8 mouse cellular contexts compared by ENCODE assay signal in the genomic region with DNA sequence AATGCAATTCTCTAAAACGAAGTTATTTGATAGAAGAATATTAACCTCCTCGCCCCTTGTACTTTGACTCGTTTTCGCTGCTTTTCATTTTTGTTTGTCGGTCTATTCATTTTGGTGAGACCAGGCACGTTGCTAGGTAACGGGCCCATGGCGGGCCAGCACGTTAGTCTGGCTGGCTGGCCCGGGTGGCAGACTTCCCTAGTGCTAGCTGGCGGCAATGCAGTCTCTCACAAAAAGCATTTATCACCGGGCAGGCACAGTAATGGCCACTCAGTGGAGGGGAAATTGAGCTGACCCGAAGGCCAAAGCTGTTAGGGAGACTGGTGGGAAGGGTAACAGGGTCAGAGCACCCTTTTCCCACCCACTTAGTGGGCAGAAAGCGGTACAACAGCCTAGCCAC.
DNase-seq lines count a peak whose midpoint lies in the region; ATAC-seq lines count a peak whose summit lies in the region.

No protein-coding gene starts in this region.

- peak; percentile 86 for ATAC-seq in embryonic facial prominence, embryonic 14.5 days (ENCODE audit: low read depth)
- ATAC-seq in hindbrain, embryonic 13.5 days (ENCODE audit: low FRiP score) = peak; percentile 94

- H3K4me2 ChIP-seq in embryonic facial prominence, embryonic 14.5 days (ENCODE audit: low read depth, low read length) = peak overlapping the region; percentile 39
- peak overlapping the region; percentile 47 for H3K4me2 ChIP-seq in hindbrain, embryonic 13.5 days

- no peaks in the 10 kb centered on the region for H3K9me3 ChIP-seq in embryonic facial prominence, embryonic 14.5 days (ENCODE audit: control insufficient read depth, low read length)
- H3K9me3 ChIP-seq in hindbrain, embryonic 13.5 days = no peaks in the 10 kb centered on the region

- peak; percentile 3 for DNase-seq in lung, postnatal 10 days
- DNase-seq in lung, postnatal 14 days = no peak
- peak; percentile 83 for DNase-seq in embryonic facial prominence, embryonic 14.5 days (ENCODE audit: low spot score)
- DNase-seq in layer of hippocampus, postnatal 14 days (ENCODE audit: low spot score in 2 of 2) = peak; percentile 76 to 86
- DNase-seq in neural tube, embryonic 10.5 days (ENCODE audit: extremely low spot score, low spot score) = peak; percentile 82
- no peak for DNase-seq in spleen, adult 12 weeks (ENCODE audit: low spot score)
- DNase-seq in thymus, postnatal 36 days = no peak

- H3K9ac ChIP-seq in embryonic facial prominence, embryonic 14.5 days (ENCODE audit: low read depth, low read length) = no peak overlapping the region
- no peak overlapping the region for H3K9ac ChIP-seq in hindbrain, embryonic 13.5 days

- H3K27me3 ChIP-seq in embryonic facial prominence, embryonic 14.5 days (replicated peaks; ENCODE audit: control insufficient read depth, insufficient read depth, low read length) = peaks cover 6% of the 10 kb centered on the region; the same call in 1 of the 2 replicates
- H3K27me3 ChIP-seq in hindbrain, embryonic 13.5 days = peaks cover 84% of the 10 kb centered on the region

- H3K27ac ChIP-seq in embryonic facial prominence, embryonic 14.5 days (replicated peaks; ENCODE audit: low read depth, low read length) = no peak overlapping the region
- no peak overlapping the region for H3K27ac ChIP-seq in hindbrain, embryonic 13.5 days

- peak overlapping the region; percentile 11; the same call in 1 of the 2 replicates for H3K4me3 ChIP-seq in embryonic facial prominence, embryonic 14.5 days (ENCODE audit: low read depth, low read length)
- H3K4me3 ChIP-seq in hindbrain, embryonic 13.5 days = no peak overlapping the region

- H3K36me3 ChIP-seq in embryonic facial prominence, embryonic 14.5 days (ENCODE audit: control insufficient read depth, insufficient read depth, low read length) = no peaks in the 10 kb centered on the region
- H3K36me3 ChIP-seq in hindbrain, embryonic 13.5 days = no peaks in the 10 kb centered on the region

- no peaks in the 10 kb centered on the region; the same call in 1 of the 2 replicates for H3K4me1 ChIP-seq in embryonic facial prominence, embryonic 14.5 days (ENCODE audit: control insufficient read depth, insufficient read depth, low read length)
- peaks cover 11% of the 10 kb centered on the region for H3K4me1 ChIP-seq in hindbrain, embryonic 13.5 days (replicated peaks)

- 5% methylated on average over 14 of the region's 14 CpGs for WGBS in embryonic facial prominence, embryonic 14.5 days
- WGBS in hindbrain, embryonic 13.5 days = 2% methylated on average over 14 of the region's 14 CpGs

Comparison
In these comparisons a context has a peak if more than half of its experiments do, and no peak if none do; other contexts are left out.
1. DNase-seq: peak in lung, postnatal 10 days (single experiment), embryonic facial prominence, embryonic 14.5 days (single experiment), layer of hippocampus, postnatal 14 days (2 of 2) and neural tube, embryonic 10.5 days (single experiment); none in lung, postnatal 14 days (single experiment), spleen, adult 12 weeks (single experiment) and thymus, postnatal 36 days (0 of 2).